Mouse (Mus musculus): ENCODE measurements around the gene Gramd1b. TPM values are rescaled to one million over a fixed set of nuclear protein-coding genes. Genes with fewer than 3 reads are reported as not detected.

Gramd1b gene
- polyA plus RNA-seq, 1 experiment from 2014 or later: 12.0 TPM

- Histone ChIP-seq H3K36me3 (no peaks in the 10 kb centered on the region), H3K4me3 (no peak overlapping the region), H3K9me3 (no peaks in the 10 kb centered on the region), H3K27ac (replicated peaks) (no peak overlapping the region), H3K4me2 (no peak overlapping the region), H3K9ac (no peak overlapping the region), H3K27me3 (no peaks in the 10 kb centered on the region), H3K4me1 (replicated peaks) (peaks cover 32% of the 10 kb centered on the region)
- WGBS: 91% methylated on average over 8 of the region's 8 CpGs
- no peak for ATAC-seq (ENCODE audit: low read depth)
These were observed 182.4 kb downstream of the Gramd1b start for GRCm38 (mm10) chr9:40348714-40349233.

GRCm38 (mm10) chr9:40346232-40346984 is 184.8 kb downstream of the Gramd1b start:
- peak overlapping the region; percentile 86 for H3K27ac ChIP-seq (replicated peaks)
- no peaks in the 10 kb centered on the region for H3K9me3 ChIP-seq
- no peaks in the 10 kb centered on the region for H3K36me3 ChIP-seq
- WGBS: 16% methylated on average over 15 of the region's 16 CpGs
- H3K4me3 ChIP-seq: peak overlapping the region; percentile 40
- peak overlapping the region; percentile 63 for H3K4me2 ChIP-seq
- H3K4me1 ChIP-seq (replicated peaks): peaks cover 45% of the 10 kb centered on the region
- H3K27me3 ChIP-seq: no peaks in the 10 kb centered on the region
- peak; percentile 90 for ATAC-seq (ENCODE audit: low read depth)
- H3K9ac ChIP-seq: peak overlapping the region; percentile 70

GRCm38 (mm10) chr9:40345493-40346231 is 185.5 kb downstream of the Gramd1b start:
- no peaks in the 10 kb centered on the region for H3K36me3 ChIP-seq
- WGBS: 34% methylated on average over 13 of the region's 13 CpGs
- H3K4me1 ChIP-seq (replicated peaks): peaks cover 45% of the 10 kb centered on the region
- H3K9ac ChIP-seq: peak overlapping the region; percentile 70
- H3K4me2 ChIP-seq: peak overlapping the region; percentile 63
- no peaks in the 10 kb centered on the region for H3K9me3 ChIP-seq
- ATAC-seq (ENCODE audit: low read depth): peak; percentile 85
- H3K4me3 ChIP-seq: peak overlapping the region; percentile 40
- peak overlapping the region; percentile 86 for H3K27ac ChIP-seq (replicated peaks)
- H3K27me3 ChIP-seq: no peaks in the 10 kb centered on the region

GRCm38 (mm10) chr9:40344801-40345492 is 186.2 kb downstream of the Gramd1b start:
- H3K9ac ChIP-seq: peak overlapping the region; percentile 70
- no peaks in the 10 kb centered on the region for H3K36me3 ChIP-seq
- H3K4me1 ChIP-seq (replicated peaks): peaks cover 45% of the 10 kb centered on the region
- peak overlapping the region; percentile 63 for H3K4me2 ChIP-seq
- peak; percentile 7; the same call in 1 of the 2 replicates for ATAC-seq (ENCODE audit: low read depth)
- 60% methylated on average over 10 of the region's 10 CpGs for WGBS
- H3K9me3 ChIP-seq: no peaks in the 10 kb centered on the region
- peak overlapping the region; percentile 86 for H3K27ac ChIP-seq (replicated peaks)
- H3K27me3 ChIP-seq: no peaks in the 10 kb centered on the region
- peak overlapping the region; percentile 40 for H3K4me3 ChIP-seq

GRCm38 (mm10) chr9:40343828-40344227 is 187.4 kb downstream of the Gramd1b start:
- Histone ChIP-seq H3K4me2 (no peak overlapping the region), H3K4me3 (no peak overlapping the region), H3K4me1 (replicated peaks) (peaks cover 45% of the 10 kb centered on the region), H3K9ac (no peak overlapping the region), H3K36me3 (no peaks in the 10 kb centered on the region), H3K27me3 (no peaks in the 10 kb centered on the region), H3K27ac (replicated peaks) (no peak overlapping the region), H3K9me3 (no peaks in the 10 kb centered on the region)
- WGBS: 94% methylated on average over 7 of the region's 7 CpGs
- no peak for ATAC-seq (ENCODE audit: low read depth)

- H3K27ac ChIP-seq (replicated peaks): no peak overlapping the region
- ATAC-seq (ENCODE audit: low read depth): no peak
- no peak overlapping the region for H3K4me3 ChIP-seq
- 91% methylated on average over 9 of the region's 9 CpGs for WGBS
- no peak overlapping the region for H3K9ac ChIP-seq
- peaks cover 45% of the 10 kb centered on the region for H3K4me1 ChIP-seq (replicated peaks)
- H3K27me3 ChIP-seq: no peaks in the 10 kb centered on the region
- H3K4me2 ChIP-seq: no peak overlapping the region
- no peaks in the 10 kb centered on the region for H3K9me3 ChIP-seq
- no peaks in the 10 kb centered on the region for H3K36me3 ChIP-seq
These were observed 188.0 kb downstream of the Gramd1b start for GRCm38 (mm10) chr9:40343053-40343652.

GRCm38 (mm10) chr9:40342101-40342500 is 189.1 kb downstream of the Gramd1b start:
- Histone ChIP-seq H3K27ac (replicated peaks) (no peak overlapping the region), H3K4me3 (no peak overlapping the region), H3K4me1 (replicated peaks) (peaks cover 48% of the 10 kb centered on the region), H3K27me3 (no peaks in the 10 kb centered on the region), H3K9ac (no peak overlapping the region), H3K4me2 (no peak overlapping the region), H3K36me3 (no peaks in the 10 kb centered on the region), H3K9me3 (no peaks in the 10 kb centered on the region)
- ATAC-seq (ENCODE audit: low read depth): no peak
- 86% methylated on average over 7 of the region's 7 CpGs for whole genome bisulfite sequencing

GRCm38 (mm10) chr9:40339578-40339977 is 191.6 kb downstream of the Gramd1b start:
- Histone ChIP-seq H3K9ac (no peak overlapping the region), H3K4me2 (no peak overlapping the region), H3K4me3 (no peak overlapping the region), H3K27ac (replicated peaks) (0 out of 2 replicates have a peak overlapping the region, but pooled peaks have one; percentile 13), H3K27me3 (no peaks in the 10 kb centered on the region), H3K4me1 (replicated peaks) (peaks cover 35% of the 10 kb centered on the region), H3K36me3 (no peaks in the 10 kb centered on the region), H3K9me3 (no peaks in the 10 kb centered on the region)
- no peak for ATAC-seq (ENCODE audit: low read depth)
- WGBS: 74% methylated on average over 9 of the region's 9 CpGs

GRCm38 (mm10) chr9:40337131-40337820 is 193.9 kb downstream of the Gramd1b start:
- Histone ChIP-seq H3K9me3 (no peaks in the 10 kb centered on the region), H3K9ac (no peak overlapping the region), H3K4me1 (replicated peaks) (peaks cover 20% of the 10 kb centered on the region), H3K36me3 (peaks cover 6% of the 10 kb centered on the region), H3K27ac (replicated peaks) (peak overlapping the region; percentile 62; the same call in 1 of the 2 replicates), H3K4me2 (no peak overlapping the region), H3K27me3 (no peaks in the 10 kb centered on the region), H3K4me3 (no peak overlapping the region)
- ATAC-seq (ENCODE audit: low read depth): no peak
- 70% methylated on average over 4 of the region's 4 CpGs for WGBS

- ATAC-seq (ENCODE audit: low read depth): no peak
- Histone ChIP-seq H3K36me3 (peaks cover 8% of the 10 kb centered on the region), H3K4me2 (no peak overlapping the region), H3K4me1 (replicated peaks) (peaks cover 15% of the 10 kb centered on the region), H3K9me3 (no peaks in the 10 kb centered on the region), H3K9ac (no peak overlapping the region), H3K27ac (replicated peaks) (peak overlapping the region; percentile 62; the same call in 1 of the 2 replicates), H3K27me3 (no peaks in the 10 kb centered on the region), H3K4me3 (no peak overlapping the region)
- WGBS: 49% methylated on average over 5 of the region's 5 CpGs
These were observed 194.5 kb downstream of the Gramd1b start for GRCm38 (mm10) chr9:40336701-40337100.

- ATAC-seq (ENCODE audit: low read depth): no peak
- Histone ChIP-seq H3K9me3 (no peaks in the 10 kb centered on the region), H3K27me3 (no peaks in the 10 kb centered on the region), H3K4me3 (no peak overlapping the region), H3K36me3 (peaks cover 10% of the 10 kb centered on the region), H3K4me2 (no peak overlapping the region), H3K27ac (replicated peaks) (no peak overlapping the region), H3K9ac (no peak overlapping the region), H3K4me1 (replicated peaks) (peaks cover 15% of the 10 kb centered on the region)
- WGBS: 78% methylated on average over 2 of the region's 2 CpGs
These were observed 196.6 kb downstream of the Gramd1b start for GRCm38 (mm10) chr9:40334617-40335016.
